Mouse (Mus musculus) small intestine, adult 2 months (tissue): Measurements from ENCODE around the gene Kdm6a. TPM values are rescaled to one million over a fixed set of nuclear protein-coding genes. Genes with fewer than 3 reads are reported as not detected.

Source experiments
- H3K27ac ChIP-seq: fragments of 200-500 bp; 2 replicates; pipeline ENCODE4 v1.5.1; 2012; ENCODE audit warnings: low read depth, low read length, control low read depth, inconsistent platforms; ENCODE audit not compliant: insufficient read depth
- H3K27me3 ChIP-seq: fragments of 200-500 bp; 2 replicates; pipeline ENCODE4 v1.6.1; 2012; ENCODE audit warnings: mild to moderate bottlenecking, moderate library complexity, low read length, inconsistent platforms; ENCODE audit not compliant: control insufficient read depth, insufficient read depth
- H3K36me3 ChIP-seq: fragments of 200-500 bp; 2 replicates; pipeline ENCODE4 v1.6.1; 2012; ENCODE audit warnings: mild to moderate bottlenecking, low read length, control low read depth, inconsistent platforms; ENCODE audit not compliant: control insufficient read depth, insufficient read depth
- H3K4me1 ChIP-seq: fragments of 200-500 bp; 2 replicates; pipeline ENCODE4 v1.6.1; 2012; ENCODE audit warnings: low read length, inconsistent platforms, mixed read lengths; ENCODE audit not compliant: control insufficient read depth, insufficient read depth, insufficient read length
- H3K4me3 ChIP-seq: fragments of 200-500 bp; 2 replicates; pipeline ENCODE4 v1.5.1; 2012; ENCODE audit warnings: low read depth, mild to moderate bottlenecking, control low read depth, inconsistent platforms, low read length, moderate library complexity
- CTCF ChIP-seq: fragments of 200-500 bp; IDR thresholded peaks from 2 replicates; pipeline ENCODE4 v1.5.1; 2012; ENCODE audit warnings: low read depth, mild to moderate bottlenecking, control low read depth, inconsistent platforms, low read length, moderate library complexity, mixed read lengths; ENCODE audit not compliant: insufficient replicate concordance, insufficient read length; ENCODE audit errors: extremely low read depth
- POLR2A ChIP-seq: fragments of 200-500 bp; IDR thresholded peaks from 2 replicates; pipeline ENCODE4 v1.6.1; 2012; ENCODE audit warnings: low read depth, mild to moderate bottlenecking, control low read depth, inconsistent platforms, low read length, moderate library complexity
- WGBS: fragments of 180-500 bp; shearing (Covaris S2); methylation state at CpG from one replicate; pipeline ENCODE4 v1.1.7; 2018; 5-methylcytosine and 5-hydroxymethylcytosine counted together
- polyA plus RNA-seq: library from polyadenylated mRNA; depleted of rRNA; stranded (reverse); fragments of >200 nt; gene quantifications from 2 replicates; pipeline ENCODE4 v1.2.3, GENCODE M21; 2012; rRNA removed

The Kdm6a gene
- 4.4 and 7.3 TPM in 2 replicates for polyA plus RNA-seq

GRCm38 (mm10) chrX:18162192-18162857 lies at the start of gene Kdm6a:
Kdm6a (plus strand) TSS chrX:18162575.
- H3K4me1 ChIP-seq = no peaks in the 10 kb centered on the region
- peak within 1 kb of the TSS; percentile 98 for H3K27ac ChIP-seq
- no peaks in the 10 kb centered on the region for H3K27me3 ChIP-seq
- under 1% methylated on average over 50 of the region's 50 CpGs for WGBS
- peak within 1 kb of the TSS; percentile 99 for H3K4me3 ChIP-seq
- no peak for TF ChIP-seq CTCF
- peak; percentile 44 for TF ChIP-seq POLR2A
- no peaks in the 10 kb centered on the region for H3K36me3 ChIP-seq

- Histone ChIP-seq H3K4me3 (no peak within 1 kb of the TSS), H3K36me3 (no peaks in the 10 kb centered on the region), H3K27ac (no peak within 1 kb of the TSS), H3K4me1 (no peaks in the 10 kb centered on the region), H3K27me3 (no peaks in the 10 kb centered on the region)
- 96% methylated on average over 1 of the region's 1 CpGs for WGBS
- no peak for TF ChIP-seq POLR2A
Measured at GRCm38 (mm10) chrX:18145557-18145956, 16.8 kb upstream of the Kdm6a start, which contains the start of gene Dusp21. Dusp21 (plus strand) TSS chrX:18145857.

- Histone ChIP-seq H3K27me3 (no peaks in the 10 kb centered on the region), H3K36me3 (no peaks in the 10 kb centered on the region), H3K4me3 (no peak overlapping the region), H3K4me1 (no peaks in the 10 kb centered on the region), H3K27ac (no peak overlapping the region)
- 65% methylated on average over 4 of the region's 4 CpGs for WGBS
- TF ChIP-seq POLR2A = no peak
- no peak for TF ChIP-seq CTCF
Measured at GRCm38 (mm10) chrX:18160734-18161442, 1.5 kb upstream of the Kdm6a start.

- H3K4me3 ChIP-seq = peak overlapping the region; percentile 99
- H3K27me3 ChIP-seq = no peaks in the 10 kb centered on the region
- TF ChIP-seq POLR2A (no peak), CTCF (no peak)
- WGBS = 0% methylated on average over 28 of the region's 28 CpGs
- no peaks in the 10 kb centered on the region for H3K4me1 ChIP-seq
- H3K36me3 ChIP-seq = no peaks in the 10 kb centered on the region
- H3K27ac ChIP-seq = peak overlapping the region; percentile 84
Measured at GRCm38 (mm10) chrX:18161796-18162191, 581 bp upstream of the Kdm6a start.

- Histone ChIP-seq H3K4me1 (no peaks in the 10 kb centered on the region), H3K27me3 (no peaks in the 10 kb centered on the region), H3K4me3 (peak overlapping the region; percentile 98), H3K36me3 (no peaks in the 10 kb centered on the region), H3K27ac (peak overlapping the region; percentile 98)
- TF ChIP-seq CTCF (no peak), POLR2A (no peak)
- under 1% methylated on average over 56 of the region's 95 CpGs for whole genome bisulfite sequencing
Measured at GRCm38 (mm10) chrX:18162861-18163731, 721 bp downstream of the Kdm6a start.

GRCm38 (mm10) chrX:18163917-18164624 lies 1.7 kb downstream of the Kdm6a start:
- Histone ChIP-seq H3K4me1 (no peaks in the 10 kb centered on the region), H3K4me3 (peak overlapping the region; percentile 98), H3K27me3 (no peaks in the 10 kb centered on the region), H3K36me3 (no peaks in the 10 kb centered on the region), H3K27ac (peak overlapping the region; percentile 98)
- 2% methylated on average over 10 of the region's 10 CpGs for WGBS
- no peak for TF ChIP-seq POLR2A
- no peak for TF ChIP-seq CTCF
